Mouse (Mus musculus): ENCODE measurements around the gene Med16. TPM values are rescaled to one million over a fixed set of nuclear protein-coding genes. Genes with fewer than 3 reads are reported as not detected.
A peak's percentile ranks its signal among the peaks of the same experiment; 100 is the strongest.

The Med16 gene
- total RNA-seq, 1 experiment from 2014 or later = 15.0 TPM

GRCm38 (mm10) chr10:79934272-79934721 is 25.6 kb upstream of the Med16 start:
- ATAC-seq (ENCODE audit: extremely low read depth, insufficient number of reproducible peaks, low FRiP score, poor library complexity, severe bottlenecking) = no peak

- ATAC-seq (ENCODE audit: extremely low read depth, insufficient number of reproducible peaks, low FRiP score, poor library complexity, severe bottlenecking) = no peak
Measured at GRCm38 (mm10) chr10:79933861-79934260, 25.1 kb upstream of the Med16 start.

GRCm38 (mm10) chr10:79933145-79933679 is 24.5 kb upstream of the Med16 start:
- no peak for ATAC-seq (ENCODE audit: extremely low read depth, insufficient number of reproducible peaks, low FRiP score, poor library complexity, severe bottlenecking)

GRCm38 (mm10) chr10:79932736-79933135 is 24.0 kb upstream of the Med16 start:
- no peak for ATAC-seq (ENCODE audit: extremely low read depth, insufficient number of reproducible peaks, low FRiP score, poor library complexity, severe bottlenecking)

GRCm38 (mm10) chr10:79931797-79932196 is 23.1 kb upstream of the Med16 start:
- no peak for ATAC-seq (ENCODE audit: extremely low read depth, insufficient number of reproducible peaks, low FRiP score, poor library complexity, severe bottlenecking)

GRCm38 (mm10) chr10:79930826-79931186 is 22.1 kb upstream of the Med16 start:
- no peak for ATAC-seq (ENCODE audit: extremely low read depth, insufficient number of reproducible peaks, low FRiP score, poor library complexity, severe bottlenecking)

- ATAC-seq (ENCODE audit: extremely low read depth, insufficient number of reproducible peaks, low FRiP score, poor library complexity, severe bottlenecking) = no peak
Measured at GRCm38 (mm10) chr10:79929967-79930825, 21.5 kb upstream of the Med16 start.

- no peak for ATAC-seq (ENCODE audit: extremely low read depth, insufficient number of reproducible peaks, low FRiP score, poor library complexity, severe bottlenecking)
Measured at GRCm38 (mm10) chr10:79928907-79929701, 20.4 kb upstream of the Med16 start.

GRCm38 (mm10) chr10:79928030-79928694 is 19.4 kb upstream of the Med16 start:
- peak; percentile 23; the same call in 1 of the 2 replicates for ATAC-seq (ENCODE audit: extremely low read depth, insufficient number of reproducible peaks, low FRiP score, poor library complexity, severe bottlenecking)

GRCm38 (mm10) chr10:79927324-79928029 is 18.8 kb upstream of the Med16 start:
- ATAC-seq (ENCODE audit: extremely low read depth, insufficient number of reproducible peaks, low FRiP score, poor library complexity, severe bottlenecking) = no peak

- ATAC-seq (ENCODE audit: extremely low read depth, insufficient number of reproducible peaks, low FRiP score, poor library complexity, severe bottlenecking) = peak; percentile 50
Measured at GRCm38 (mm10) chr10:79926491-79927323, 18.0 kb upstream of the Med16 start, which contains the start of gene Arid3a. Gene Arid3a (plus strand): TSS chr10:79927043.

GRCm38 (mm10) chr10:79925785-79926490 is 17.2 kb upstream of the Med16 start:
- no peak for ATAC-seq (ENCODE audit: extremely low read depth, insufficient number of reproducible peaks, low FRiP score, poor library complexity, severe bottlenecking)

- ATAC-seq (ENCODE audit: extremely low read depth, insufficient number of reproducible peaks, low FRiP score, poor library complexity, severe bottlenecking) = peak; percentile 53
Measured at GRCm38 (mm10) chr10:79924998-79925784, 16.5 kb upstream of the Med16 start.

- ATAC-seq (ENCODE audit: extremely low read depth, insufficient number of reproducible peaks, low FRiP score, poor library complexity, severe bottlenecking) = no peak
Measured at GRCm38 (mm10) chr10:79921572-79921971, 12.8 kb upstream of the Med16 start.

- no peak for ATAC-seq (ENCODE audit: extremely low read depth, insufficient number of reproducible peaks, low FRiP score, poor library complexity, severe bottlenecking)
Measured at GRCm38 (mm10) chr10:79920958-79921535, 12.3 kb upstream of the Med16 start, which contains the start of gene R3hdm4. Gene R3hdm4 (minus strand): TSS chr10:79921208.

All from neutrophil, adult 5-6 weeks (primary cell).